Mouse (Mus musculus) heart, embryonic 12.5 days (tissue): ENCODE results near the gene Psmc3ip. TPM values are rescaled to one million over a fixed set of nuclear protein-coding genes. Genes with fewer than 3 reads are reported as not detected.

ENCODE experiments used
- ATAC-seq: fragments of 200-750 bp; cut with Nextera tagmentation; 2 replicates; pipeline ENCODE4 v1.8.0; 2017; ENCODE audit warnings: moderate TSS enrichment, moderate library complexity; ENCODE audit not compliant: insufficient number of reproducible peaks, low FRiP score
- H3K27ac ChIP-seq: fragments of 300-500 bp; sonication (generic); 2 replicates; pipeline ENCODE4 v1.5.1; 2016; ENCODE audit warnings: mild to moderate bottlenecking, moderate library complexity; ENCODE audit not compliant: poor library complexity, severe bottlenecking
- H3K27me3 ChIP-seq: fragments of 300-500 bp; sonication (generic); replicated peaks from 2 replicates; pipeline ENCODE4 v1.6.1; 2016; ENCODE audit warnings: mild to moderate bottlenecking, moderate library complexity
- H3K36me3 ChIP-seq: fragments of 300-500 bp; sonication (generic); 2 replicates; pipeline ENCODE4 v1.6.1; 2016; ENCODE audit warnings: mild to moderate bottlenecking, moderate library complexity
- H3K4me1 ChIP-seq: fragments of 300-500 bp; sonication (generic); replicated peaks from 2 replicates; pipeline ENCODE4 v1.6.1; 2016; ENCODE audit warnings: mild to moderate bottlenecking
- H3K4me2 ChIP-seq: fragments of 300-500 bp; sonication (generic); 2 replicates; pipeline ENCODE4 v1.6.1; 2016; ENCODE audit warnings: mild to moderate bottlenecking, moderate library complexity
- H3K4me3 ChIP-seq: fragments of 300-500 bp; sonication (generic); 2 replicates; pipeline ENCODE4 v1.5.1; 2016; ENCODE audit warnings: mild to moderate bottlenecking
- H3K9ac ChIP-seq: fragments of 300-500 bp; sonication (generic); 2 replicates; pipeline ENCODE4 v1.6.1; 2016; ENCODE audit warnings: mild to moderate bottlenecking, moderate library complexity
- H3K9me3 ChIP-seq: fragments of 300-500 bp; sonication (generic); replicated peaks from 2 replicates; pipeline ENCODE4 v1.6.1; 2016; ENCODE audit warnings: mild to moderate bottlenecking, moderate library complexity
- WGBS: fragments of 180-500 bp; shearing (Covaris S2); methylation state at CpG from one replicate; pipeline ENCODE4 v1.1.7; 2016; 5-methylcytosine and 5-hydroxymethylcytosine counted together
- polyA plus RNA-seq: library from polyadenylated mRNA; unstranded; fragments of >200 nt; fragmentation: Nextera tagmentation; extraction: Ambion mirVana; gene quantifications from 2 replicates; pipeline ENCODE4 v1.2.1, GENCODE M21; 2016

The Psmc3ip gene
- polyA plus RNA-seq, 1 experiment from 2014 or later: 20.8 TPM

DNA sequence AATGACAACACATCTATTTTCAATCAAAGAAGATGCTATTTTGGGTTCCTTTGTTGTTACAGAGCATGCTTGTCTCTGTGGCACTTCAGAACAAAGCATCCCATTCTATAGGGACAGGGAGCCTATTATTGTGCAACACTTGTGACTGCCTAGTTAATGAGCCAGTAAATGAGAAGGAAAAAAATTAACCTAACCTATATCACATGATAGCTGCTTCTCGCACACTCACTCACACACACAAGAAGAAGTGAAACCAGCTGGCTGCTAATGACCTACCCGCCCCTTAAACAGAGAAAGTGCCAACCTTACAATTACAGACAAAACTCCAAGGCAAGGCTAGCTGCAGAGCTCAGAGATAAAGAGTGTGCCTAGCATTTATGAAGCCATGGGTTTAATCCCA, 20.3 kb upstream of the Psmc3ip start:
- Histone ChIP-seq H3K9me3 (no peaks in the 10 kb centered on the region), H3K4me3 (no peak overlapping the region), H3K4me1 (peaks cover 20% of the 10 kb centered on the region), H3K27ac (no peak overlapping the region), H3K4me2 (no peak overlapping the region), H3K36me3 (peaks cover 3% of the 10 kb centered on the region), H3K9ac (no peak overlapping the region), H3K27me3 (no peaks in the 10 kb centered on the region)
- ATAC-seq: no peak
- 87% methylated on average over 2 of the region's 2 CpGs for WGBS

DNA sequence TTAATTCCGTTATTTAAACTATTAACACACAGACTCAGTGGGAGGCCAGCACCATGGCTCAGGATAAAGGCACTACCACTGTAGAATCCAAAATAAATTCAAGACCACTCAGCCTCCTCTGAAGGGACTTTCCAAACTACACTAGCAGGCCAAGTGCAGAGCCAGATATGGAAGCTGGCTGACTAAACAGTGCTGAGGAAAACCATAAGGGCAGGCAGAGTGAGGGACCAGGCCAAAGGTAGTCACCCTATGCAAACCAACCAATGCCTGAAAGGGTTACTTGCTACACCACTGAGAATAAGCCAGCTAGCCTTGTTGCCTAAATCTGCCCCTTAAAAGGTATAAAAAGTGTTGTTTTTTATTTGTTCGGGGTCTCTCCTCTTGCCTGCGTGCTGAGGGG, 16.9 kb upstream of the Psmc3ip start:
- Histone ChIP-seq H3K4me1 (peaks cover 7% of the 10 kb centered on the region), H3K36me3 (peaks cover 3% of the 10 kb centered on the region), H3K9me3 (no peaks in the 10 kb centered on the region), H3K27me3 (no peaks in the 10 kb centered on the region), H3K9ac (no peak overlapping the region), H3K4me3 (no peak overlapping the region), H3K27ac (no peak overlapping the region), H3K4me2 (no peak overlapping the region)
- 90% methylated on average over 3 of the region's 3 CpGs for WGBS
- ATAC-seq: no peak

DNA sequence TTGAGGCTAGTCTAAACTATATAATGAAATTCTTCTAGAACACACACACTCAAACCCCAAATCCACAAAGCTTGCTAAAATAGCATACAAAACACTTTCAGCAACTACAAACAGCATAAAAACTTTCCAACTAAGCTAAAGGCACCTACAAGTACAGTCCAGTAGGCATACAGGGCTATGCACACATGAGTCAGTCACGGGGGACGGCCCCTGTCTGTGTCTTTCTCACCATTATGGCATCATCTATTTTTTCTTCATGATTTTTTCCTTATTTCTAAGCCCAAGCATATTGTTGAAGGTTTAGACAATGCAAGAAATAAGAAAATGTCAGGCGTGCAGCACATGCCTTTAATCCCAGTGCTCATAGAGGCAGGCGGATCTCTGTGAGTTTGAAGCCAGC, 15.9 kb upstream of the Psmc3ip start:
- no peak overlapping the region for H3K9ac ChIP-seq
- ATAC-seq: no peak
- no peak overlapping the region for H3K27ac ChIP-seq
- H3K4me1 ChIP-seq: peaks cover 7% of the 10 kb centered on the region
- peaks cover 4% of the 10 kb centered on the region for H3K36me3 ChIP-seq
- WGBS: 90% methylated on average over 4 of the region's 4 CpGs
- H3K27me3 ChIP-seq: no peaks in the 10 kb centered on the region
- no peak overlapping the region for H3K4me2 ChIP-seq
- no peak overlapping the region for H3K4me3 ChIP-seq
- H3K9me3 ChIP-seq: no peaks in the 10 kb centered on the region

DNA sequence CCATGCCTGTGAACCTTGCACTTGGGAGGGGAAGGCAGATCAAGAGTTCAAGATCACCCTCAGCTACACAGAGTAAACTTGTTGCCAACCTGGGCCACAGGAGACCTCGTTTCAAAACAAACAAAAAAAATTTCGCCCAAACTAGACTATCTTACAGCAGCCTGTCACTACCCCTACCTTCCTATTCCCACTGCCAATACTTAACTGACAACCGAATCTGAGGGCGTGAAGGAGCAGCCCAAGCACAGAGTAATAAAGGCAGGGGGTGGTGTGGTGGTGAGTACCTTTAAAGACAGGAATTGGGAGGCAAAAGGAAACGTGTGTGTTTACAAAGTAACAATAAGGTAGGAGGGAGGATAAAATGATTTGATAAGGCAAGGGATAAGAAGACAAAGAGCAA, 15.5 kb upstream of the Psmc3ip start:
- no peak for ATAC-seq
- WGBS: 53% methylated on average over 5 of the region's 5 CpGs
- H3K36me3 ChIP-seq: peaks cover 9% of the 10 kb centered on the region
- no peak overlapping the region for H3K9ac ChIP-seq
- H3K9me3 ChIP-seq: no peaks in the 10 kb centered on the region
- no peak overlapping the region for H3K27ac ChIP-seq
- no peak overlapping the region for H3K4me2 ChIP-seq
- no peaks in the 10 kb centered on the region for H3K27me3 ChIP-seq
- H3K4me1 ChIP-seq: peaks cover 3% of the 10 kb centered on the region
- H3K4me3 ChIP-seq: no peak overlapping the region

DNA sequence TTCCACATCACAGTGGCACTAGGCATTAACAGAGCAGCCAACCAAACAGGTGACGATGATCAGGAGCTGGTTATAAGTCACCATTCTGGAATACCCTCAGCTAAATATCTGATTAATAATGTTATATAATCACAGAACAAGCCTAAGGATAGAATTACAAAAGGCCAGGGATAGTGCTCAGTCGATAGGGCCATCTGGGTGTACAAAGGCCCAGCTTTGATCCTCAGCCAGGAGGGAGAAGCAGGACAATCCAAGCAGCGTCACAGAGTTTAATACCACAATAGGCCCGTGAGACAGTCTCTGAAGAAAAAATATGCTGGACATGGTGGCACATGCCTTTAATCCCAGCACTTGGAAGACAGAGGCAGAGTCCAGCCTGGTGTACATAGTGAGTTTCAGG, 14.1 kb upstream of the Psmc3ip start:
- 87% methylated on average over 4 of the region's 4 CpGs for WGBS
- ATAC-seq: no peak
- H3K27me3 ChIP-seq: no peaks in the 10 kb centered on the region

DNA sequence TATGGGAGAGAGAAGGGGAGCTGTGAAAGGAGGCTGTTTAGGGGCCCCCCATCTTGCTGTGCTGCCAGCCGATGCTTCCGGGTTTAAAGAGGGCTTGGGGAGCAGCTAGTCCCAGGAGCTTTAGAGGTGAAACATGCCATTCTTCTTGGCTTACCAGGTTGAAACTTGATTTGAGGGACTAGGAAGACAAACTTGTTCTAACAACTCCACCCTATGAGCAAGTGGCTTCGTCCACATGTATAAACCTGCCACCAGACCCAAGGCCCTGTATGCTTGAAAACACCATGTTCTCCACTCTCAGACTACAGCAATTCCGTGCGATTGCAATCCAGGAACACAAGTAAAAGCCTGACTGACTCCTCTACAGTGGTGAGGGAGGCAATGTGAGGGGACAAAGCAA, 7.8 kb upstream of the Psmc3ip start:
- Histone ChIP-seq H3K9ac (no peak overlapping the region), H3K4me2 (no peak overlapping the region), H3K36me3 (peaks cover 71% of the 10 kb centered on the region), H3K27me3 (no peaks in the 10 kb centered on the region), H3K4me1 (0 out of 2 replicates have a peak, but pooled peaks cover 3% of the 10 kb centered on the region), H3K4me3 (no peak overlapping the region), H3K9me3 (no peaks in the 10 kb centered on the region), H3K27ac (no peak overlapping the region)
- ATAC-seq: no peak
- 88% methylated on average over 5 of the region's 5 CpGs for WGBS

More for the DNA sequence above, 14.1 kb upstream of the Psmc3ip start:
- Histone ChIP-seq H3K9me3 (no peaks in the 10 kb centered on the region), H3K4me3 (no peak overlapping the region), H3K4me1 (no peaks in the 10 kb centered on the region; the same call in 1 of the 2 replicates), H3K4me2 (no peak overlapping the region), H3K36me3 (peaks cover 16% of the 10 kb centered on the region), H3K9ac (no peak overlapping the region), H3K27ac (no peak overlapping the region)

DNA sequence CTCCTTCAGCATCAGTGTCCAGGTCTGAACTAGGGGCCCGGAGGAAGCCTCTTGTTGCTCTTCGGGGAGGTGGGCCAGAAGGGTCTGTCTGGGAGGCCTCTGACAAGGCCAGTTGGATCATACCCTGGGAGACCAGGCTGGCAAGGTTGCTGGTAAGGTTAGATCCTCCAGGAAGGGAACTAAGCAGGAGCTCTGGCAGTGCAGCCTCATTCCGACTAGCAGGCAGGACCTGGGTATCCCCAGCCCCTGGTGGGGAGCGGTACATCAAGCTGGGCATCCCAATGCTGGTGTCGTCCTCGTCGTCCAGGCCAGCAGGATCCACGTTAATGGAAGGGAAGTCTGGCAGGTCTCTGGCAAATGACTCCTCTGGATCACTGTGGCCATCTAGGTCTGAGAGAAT, 3.0 kb upstream of the Psmc3ip start:
- WGBS: 90% methylated on average over 8 of the region's 8 CpGs
- Histone ChIP-seq H3K4me2 (no peak overlapping the region), H3K36me3 (peaks cover 72% of the 10 kb centered on the region), H3K27me3 (no peaks in the 10 kb centered on the region), H3K27ac (no peak overlapping the region), H3K4me1 (peaks cover 12% of the 10 kb centered on the region), H3K9ac (0 out of 2 replicates have a peak overlapping the region, but pooled peaks have one; percentile 27), H3K9me3 (no peaks in the 10 kb centered on the region), H3K4me3 (no peak overlapping the region)
- ATAC-seq: no peak

DNA sequence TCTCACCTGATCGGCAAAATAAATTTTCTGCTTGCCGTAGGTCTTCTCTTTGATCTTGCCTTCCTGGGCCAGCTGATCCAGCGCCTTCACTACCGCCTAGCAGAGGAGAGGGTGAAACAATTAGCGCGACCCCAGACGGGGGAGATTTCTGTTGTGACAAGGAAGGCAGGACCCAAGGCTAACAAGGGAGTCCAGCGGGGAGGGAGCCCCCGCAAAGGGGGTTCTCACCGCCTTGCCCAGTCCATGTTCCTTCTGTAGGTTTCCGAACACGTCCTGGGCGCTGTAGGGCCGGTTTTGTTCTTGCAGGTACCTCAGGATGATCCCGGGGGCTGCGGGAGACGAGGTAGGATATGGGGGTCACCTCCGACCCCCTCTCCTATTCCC, 314 bp downstream of the Psmc3ip start:
- peak overlapping the region; percentile 90 for H3K9ac ChIP-seq
- H3K9me3 ChIP-seq: no peaks in the 10 kb centered on the region
- no peak for ATAC-seq
- H3K4me1 ChIP-seq: peaks cover 10% of the 10 kb centered on the region
- no peaks in the 10 kb centered on the region for H3K27me3 ChIP-seq
- 1% methylated on average over 18 of the region's 18 CpGs for WGBS
- H3K36me3 ChIP-seq: peaks cover 75% of the 10 kb centered on the region
- H3K27ac ChIP-seq: no peak overlapping the region
- H3K4me2 ChIP-seq: peak overlapping the region; percentile 94
- H3K4me3 ChIP-seq: peak overlapping the region; percentile 84

DNA sequence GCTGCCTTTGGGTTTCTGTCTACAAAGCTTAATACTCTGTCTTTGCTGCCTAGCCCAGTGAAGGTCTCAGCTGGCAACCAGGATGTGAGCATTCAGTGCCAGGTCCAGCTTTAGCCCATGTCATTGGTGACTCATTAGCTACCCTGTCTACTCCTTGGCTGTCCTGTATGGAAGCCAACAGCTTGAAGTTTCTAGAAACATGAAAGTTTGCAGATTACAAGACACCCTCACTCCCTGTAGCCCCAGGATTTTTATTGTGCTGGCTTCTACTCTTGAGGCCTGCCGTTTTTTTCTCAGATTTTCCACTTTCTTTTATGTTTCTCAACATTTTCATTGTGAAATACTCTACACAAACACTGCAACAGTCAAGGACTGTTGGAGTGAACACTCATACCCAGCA, 5.3 kb downstream of the Psmc3ip start:
- 81% methylated on average over 1 of the region's 1 CpGs for WGBS
- no peak for ATAC-seq
- peaks cover 68% of the 10 kb centered on the region for H3K36me3 ChIP-seq
- H3K9me3 ChIP-seq: no peaks in the 10 kb centered on the region
- H3K4me2 ChIP-seq: no peak overlapping the region
- H3K27ac ChIP-seq: no peak overlapping the region
- no peaks in the 10 kb centered on the region for H3K27me3 ChIP-seq
- H3K9ac ChIP-seq: no peak overlapping the region
- peaks cover 37% of the 10 kb centered on the region for H3K4me1 ChIP-seq
- H3K4me3 ChIP-seq: no peak overlapping the region

DNA sequence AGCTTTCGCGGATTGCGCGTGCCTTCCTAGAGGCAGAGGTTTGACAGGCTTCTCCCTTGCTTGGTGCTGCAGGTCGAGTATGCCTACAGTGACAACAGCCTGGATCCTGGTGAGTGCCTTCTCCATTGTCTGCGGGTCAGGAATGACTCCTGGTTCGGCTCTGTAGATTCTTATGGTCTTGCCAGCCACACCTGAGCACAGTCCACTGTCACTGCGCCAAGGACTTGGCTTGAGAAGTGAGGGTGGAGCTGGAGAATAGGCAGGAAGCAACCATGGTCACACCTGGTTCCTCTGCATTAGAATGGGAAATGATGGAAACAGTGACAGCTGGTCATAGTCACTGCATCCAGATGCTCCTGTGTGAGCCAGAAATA, 7.6 kb downstream of the Psmc3ip start:
- 14% methylated on average over 8 of the region's 8 CpGs for WGBS
- H3K36me3 ChIP-seq: peaks cover 59% of the 10 kb centered on the region
- ATAC-seq: no peak

DNA sequence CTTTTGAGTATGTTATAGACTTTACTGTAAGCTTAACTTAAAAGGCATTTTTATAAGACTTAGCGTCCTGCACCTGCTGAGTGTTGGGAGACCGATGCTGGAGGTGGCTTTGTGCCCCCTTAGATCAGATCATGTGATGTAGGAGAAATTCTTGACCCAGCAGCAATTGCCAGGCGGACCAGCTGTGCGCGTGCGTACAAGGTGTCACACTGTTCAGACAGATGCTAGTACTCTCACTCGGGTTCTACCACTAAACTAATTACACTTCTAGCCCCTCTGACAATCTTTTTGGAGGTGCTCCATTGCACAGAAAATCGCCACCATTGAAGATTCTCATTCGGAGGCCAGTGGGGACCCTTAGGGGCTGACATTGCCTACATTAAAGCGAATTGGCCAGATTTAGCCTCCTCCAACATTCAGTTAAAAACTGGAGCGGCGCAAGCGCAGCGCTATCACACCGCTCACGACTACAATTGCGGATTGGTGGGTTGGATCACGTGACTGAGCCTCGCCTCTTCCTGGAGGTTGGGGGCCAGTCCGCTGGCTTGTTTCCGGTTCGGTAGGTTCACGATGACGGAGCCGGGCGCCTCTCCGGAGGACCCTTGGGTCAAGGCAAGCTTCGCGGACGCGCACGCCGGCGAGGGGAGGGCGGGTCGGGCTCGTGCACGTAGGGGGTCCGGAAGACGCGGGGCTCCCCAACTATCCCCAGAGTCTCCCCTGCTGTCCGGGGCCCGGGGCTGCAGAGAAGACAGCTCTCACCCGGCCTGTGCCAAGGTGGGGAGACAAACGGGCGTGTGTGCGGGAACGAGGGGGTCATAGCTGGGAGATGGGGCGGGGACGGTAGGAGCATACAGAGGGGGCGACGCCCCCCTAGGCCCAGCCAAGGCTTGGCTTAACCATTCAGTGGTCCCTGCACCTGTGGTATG, 8.2 kb downstream of the Psmc3ip start, which contains the start of gene Mlx:
Gene Mlx (plus strand): TSS at position 522 of the 926 bp plus-strand sequence.
- ATAC-seq: peak; percentile 87
- Histone ChIP-seq H3K4me2 (peak within 1 kb of the TSS; percentile 95), H3K27ac (peak within 1 kb of the TSS; percentile 74), H3K4me1 (peaks cover 39% of the 10 kb centered on the region), H3K36me3 (peaks cover 52% of the 10 kb centered on the region), H3K9me3 (no peaks in the 10 kb centered on the region), H3K9ac (peak within 1 kb of the TSS; percentile 92), H3K4me3 (peak within 1 kb of the TSS; percentile 86), H3K27me3 (no peaks in the 10 kb centered on the region)
- 2% methylated on average over 52 of the region's 52 CpGs for WGBS

More for the DNA sequence above, 7.6 kb downstream of the Psmc3ip start:
- Histone ChIP-seq H3K9me3 (no peaks in the 10 kb centered on the region), H3K4me1 (peaks cover 39% of the 10 kb centered on the region), H3K27me3 (no peaks in the 10 kb centered on the region), H3K9ac (peak overlapping the region; percentile 92), H3K27ac (peak overlapping the region; percentile 73), H3K4me2 (peak overlapping the region; percentile 95), H3K4me3 (peak overlapping the region; percentile 86)
